In the genomic region with DNA sequence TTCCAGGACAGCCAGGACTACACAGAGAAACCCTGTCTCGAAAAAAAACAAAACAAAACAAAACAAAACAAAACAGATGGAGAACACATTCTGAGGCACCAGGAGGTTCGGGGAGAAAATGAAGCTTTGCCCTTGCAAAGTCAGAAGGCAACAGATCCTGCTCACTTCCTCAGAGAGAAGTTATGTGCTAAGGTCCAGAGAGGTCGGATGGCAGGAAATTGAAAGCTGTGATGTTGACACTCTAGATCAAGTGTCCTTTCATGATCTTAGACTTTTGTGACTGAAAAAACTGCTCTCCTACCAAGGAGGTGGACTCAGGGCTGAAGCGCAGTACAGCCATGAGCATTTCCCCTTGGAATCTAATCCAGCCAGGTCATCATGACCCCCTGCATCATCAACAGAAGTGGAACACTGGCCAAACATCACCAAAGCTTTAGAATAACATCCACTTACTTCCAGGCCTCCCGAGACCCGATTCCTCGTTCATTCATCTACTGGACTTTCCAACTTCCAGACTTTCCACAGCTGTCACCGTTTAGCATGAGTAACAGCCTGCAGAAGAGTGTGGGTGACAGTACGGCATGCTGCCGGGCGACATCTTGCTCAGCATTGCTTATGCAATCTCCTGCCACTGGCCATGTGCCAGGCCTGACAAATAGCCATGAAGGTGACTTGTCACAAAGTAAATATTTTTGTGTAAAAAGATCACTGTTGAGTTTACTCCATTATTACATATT, we compare ENCODE assay signal across 8 mouse cellular contexts.
DNase-seq lines count a peak whose midpoint lies in the region; ATAC-seq lines count a peak whose summit lies in the region.

No protein-coding gene starts in this region.

- no peak overlapping the region for H3K9ac ChIP-seq in midbrain, embryonic 11.5 days (ENCODE audit: low read length)
- H3K9ac ChIP-seq in hindbrain, embryonic 14.5 days: no peak overlapping the region

- H3K9me3 ChIP-seq in midbrain, embryonic 11.5 days (ENCODE audit: control insufficient read depth, low read length): no peaks in the 10 kb centered on the region
- no peaks in the 10 kb centered on the region for H3K9me3 ChIP-seq in hindbrain, embryonic 14.5 days (ENCODE audit: control insufficient read depth, low read length)

- no peak overlapping the region for H3K4me2 ChIP-seq in midbrain, embryonic 11.5 days
- H3K4me2 ChIP-seq in hindbrain, embryonic 14.5 days (replicated peaks): no peak overlapping the region

- ATAC-seq in megakaryocyte progenitor cell, adult 5-6 weeks (replicated peaks; ENCODE audit: poor library complexity): peak; percentile 44; the same call in 1 of the 2 replicates
- ATAC-seq in midbrain, embryonic 11.5 days (ENCODE audit: low FRiP score): no peak
- ATAC-seq in hindbrain, embryonic 14.5 days (ENCODE audit: low FRiP score): no peak

- DNase-seq in 416B (ENCODE audit: low read depth): peak; percentile 49
- DNase-seq in adrenal gland, adult 18-20 months (ENCODE audit: low spot score in 2 of 2): peak; percentile 31 to 69
- DNase-seq in frontal cortex, adult 2 months (ENCODE audit: extremely low spot score in 1 of 2, low spot score in 1 of 2): peak; percentile 33 to 61
- DNase-seq in layer of hippocampus, adult 11-12 months (ENCODE audit: low spot score): peak; percentile 42
- DNase-seq in gastrocnemius, postnatal 25 days: no peak
- no peak for DNase-seq in midbrain, embryonic 11.5 days (ENCODE audit: low spot score, missing footprints)
- DNase-seq in hindbrain, embryonic 14.5 days (ENCODE audit: low spot score): no peak

- 77% methylated on average over 11 of the region's 11 CpGs for WGBS in midbrain, embryonic 11.5 days
- 70% methylated on average over 11 of the region's 11 CpGs for WGBS in hindbrain, embryonic 14.5 days

- H3K4me1 ChIP-seq in midbrain, embryonic 11.5 days (ENCODE audit: control insufficient read depth, insufficient read depth, low read length): no peaks in the 10 kb centered on the region
- peaks cover 18% of the 10 kb centered on the region for H3K4me1 ChIP-seq in hindbrain, embryonic 14.5 days (replicated peaks; ENCODE audit: control insufficient read depth, insufficient read depth, low read length)

- H3K27ac ChIP-seq in midbrain, embryonic 11.5 days (ENCODE audit: low read depth, low read length): no peak overlapping the region
- no peak overlapping the region for H3K27ac ChIP-seq in hindbrain, embryonic 14.5 days

- H3K36me3 ChIP-seq in midbrain, embryonic 11.5 days (ENCODE audit: control insufficient read depth, insufficient read depth, low read length): no peaks in the 10 kb centered on the region
- H3K36me3 ChIP-seq in hindbrain, embryonic 14.5 days (replicated peaks; ENCODE audit: control insufficient read depth, insufficient read depth): no peaks in the 10 kb centered on the region

- H3K27me3 ChIP-seq in midbrain, embryonic 11.5 days (ENCODE audit: control insufficient read depth, insufficient read depth, low read length): no peaks in the 10 kb centered on the region
- H3K27me3 ChIP-seq in hindbrain, embryonic 14.5 days (ENCODE audit: control insufficient read depth, insufficient read depth, low read length): no peaks in the 10 kb centered on the region

- no peak overlapping the region for H3K4me3 ChIP-seq in midbrain, embryonic 11.5 days (ENCODE audit: low read depth, low read length)
- no peak overlapping the region for H3K4me3 ChIP-seq in hindbrain, embryonic 14.5 days (replicated peaks; ENCODE audit: low read length)

Comparison
In these comparisons a context has a peak if more than half of its experiments do, and no peak if none do; other contexts are left out.
1. DNase-seq: peak in 416B (single experiment), adrenal gland, adult 18-20 months (2 of 2), frontal cortex, adult 2 months (2 of 2) and layer of hippocampus, adult 11-12 months (single experiment); none in gastrocnemius, postnatal 25 days (single experiment), midbrain, embryonic 11.5 days (single experiment) and hindbrain, embryonic 14.5 days (single experiment).